In genomic region chr4:130860902-130861652, GRCm38 (mm10) we compare ENCODE assay signal across 8 mouse cellular contexts. TPM values are rescaled to one million over a fixed set of nuclear protein-coding genes. Genes with fewer than 3 reads are reported as not detected.
DNase-seq lines count a peak whose midpoint lies in the region; ATAC-seq and TF ChIP-seq lines count a peak whose summit lies in the region.

No protein-coding gene starts in this region.

- ATAC-seq in heart, embryonic 12.5 days (ENCODE audit: insufficient number of reproducible peaks, low FRiP score): no peak
- ATAC-seq in limb, embryonic 14.5 days (ENCODE audit: low FRiP score, low read depth): no peak

- peaks cover 30% of the 10 kb centered on the region for H3K4me1 ChIP-seq in heart, embryonic 12.5 days (replicated peaks)
- peaks cover 15% of the 10 kb centered on the region for H3K4me1 ChIP-seq in testis, adult 2 months (ENCODE audit: control insufficient read depth, insufficient read depth, low read length)
- H3K4me1 ChIP-seq in limb, embryonic 14.5 days (ENCODE audit: control insufficient read depth, insufficient read depth, low read length): peaks cover 22% of the 10 kb centered on the region

- no peak for DNase-seq in heart, adult 11 months
- DNase-seq in testis, postnatal 10 days (ENCODE audit: low spot score): no peak
- DNase-seq in limb, embryonic 14.5 days (ENCODE audit: low spot score): no peak
- DNase-seq in spleen, postnatal 36 days (ENCODE audit: low spot score in 2 of 2): no peak
- DNase-seq in embryo, embryonic 10 days (ENCODE audit: low spot score): no peak
- DNase-seq in yolk sac, embryonic 10.5 days (ENCODE audit: low spot score): no peak

- peak overlapping the region; percentile 39; the same call in 1 of the 2 replicates for H3K4me3 ChIP-seq in heart, embryonic 12.5 days
- H3K4me3 ChIP-seq in testis, adult 2 months (ENCODE audit: control insufficient read depth, low read depth, low read length): peak overlapping the region; percentile 78
- peak overlapping the region; percentile 29 for H3K4me3 ChIP-seq in limb, embryonic 14.5 days (replicated peaks; ENCODE audit: low read length)

- H3K4me2 ChIP-seq in heart, embryonic 12.5 days: peak overlapping the region; percentile 75
- H3K4me2 ChIP-seq in limb, embryonic 14.5 days (replicated peaks; ENCODE audit: low read depth, low read length, severe bottlenecking): peak overlapping the region; percentile 62

- H3K9me3 ChIP-seq in heart, embryonic 12.5 days (replicated peaks): no peaks in the 10 kb centered on the region
- no peaks in the 10 kb centered on the region for H3K9me3 ChIP-seq in limb, embryonic 14.5 days (ENCODE audit: control insufficient read depth, low read length)

- no peak for TF ChIP-seq CTCF in testis, adult 2 months (IDR thresholded peaks at IDR 0.05; ENCODE audit: control insufficient read depth, insufficient read depth, insufficient replicate concordance, low read depth, low read length)

- H3K36me3 ChIP-seq in heart, embryonic 12.5 days: no peaks in the 10 kb centered on the region
- no peaks in the 10 kb centered on the region for H3K36me3 ChIP-seq in testis, adult 2 months (ENCODE audit: control insufficient read depth, insufficient read depth, low read length)
- no peaks in the 10 kb centered on the region for H3K36me3 ChIP-seq in limb, embryonic 14.5 days (ENCODE audit: control insufficient read depth, insufficient read depth, low read length)

- H3K9ac ChIP-seq in heart, embryonic 12.5 days: no peak overlapping the region
- H3K9ac ChIP-seq in limb, embryonic 14.5 days (ENCODE audit: low read depth, low read length, severe bottlenecking): 0 out of 2 replicates have a peak overlapping the region, but pooled peaks have one; percentile 31

- peaks cover 36% of the 10 kb centered on the region for H3K27me3 ChIP-seq in heart, embryonic 12.5 days (replicated peaks)
- no peaks in the 10 kb centered on the region for H3K27me3 ChIP-seq in testis, adult 2 months (ENCODE audit: control insufficient read depth, insufficient read depth, low read length)
- H3K27me3 ChIP-seq in limb, embryonic 14.5 days (ENCODE audit: control insufficient read depth, insufficient read depth, low read length): peaks cover 9% of the 10 kb centered on the region; the same call in 1 of the 2 replicates

- TF ChIP-seq POLR2A in testis, adult 2 months (IDR thresholded peaks at IDR 0.05; ENCODE audit: control insufficient read depth, low read depth, low read length): no peak
- TF ChIP-seq POLR2A in limb, embryonic 14.5 days (IDR thresholded peaks at IDR 0.05; ENCODE audit: borderline replicate concordance, extremely low read depth, insufficient read depth, insufficient read length): no peak

- 46% methylated on average over 15 of the region's 15 CpGs for WGBS in heart, embryonic 12.5 days
- 54% methylated on average over 15 of the region's 15 CpGs for WGBS in limb, embryonic 14.5 days

- no peak overlapping the region for H3K27ac ChIP-seq in heart, embryonic 12.5 days (ENCODE audit: poor library complexity, severe bottlenecking)
- no peak overlapping the region for H3K27ac ChIP-seq in testis, adult 2 months (ENCODE audit: control insufficient read depth, insufficient read depth, low read depth, low read length)
- H3K27ac ChIP-seq in limb, embryonic 14.5 days (replicated peaks; ENCODE audit: low read depth, low read length): no peak overlapping the region

RNA-seq across cellular contexts. Expression of gene Laptm5, which starts 51.8 kb away (rescaled TPM):
- polyA plus RNA-seq in heart, embryonic 12.5 days (2016; fragmentation: Nextera tagmentation; extraction: Ambion mirVana): 13.7 and 16.0 TPM in 2 replicates
- polyA plus RNA-seq in testis, adult 2 months (2012; rRNA removed): 4.2 and 5.6 TPM in 2 replicates
- 45.5 and 55.1 TPM in 2 replicates for polyA plus RNA-seq in limb, embryonic 14.5 days (2012; rRNA removed)
- polyA plus RNA-seq in limb, embryonic 14.5 days (2014; fragmentation: Nextera tagmentation; extraction: Ambion mirVana): 69.2 and 75.8 TPM in 2 replicates
